Mouse (Mus musculus) embryo, embryonic 10.5 days (tissue): ENCODE measurements around the gene Ube2n.

Experiments used
- DNase-seq: peaks from one replicate; pipeline ENCODE4 v3.0.0-alpha.2; 2015; ENCODE audit warnings: low spot score

Ube2n gene

DNA sequence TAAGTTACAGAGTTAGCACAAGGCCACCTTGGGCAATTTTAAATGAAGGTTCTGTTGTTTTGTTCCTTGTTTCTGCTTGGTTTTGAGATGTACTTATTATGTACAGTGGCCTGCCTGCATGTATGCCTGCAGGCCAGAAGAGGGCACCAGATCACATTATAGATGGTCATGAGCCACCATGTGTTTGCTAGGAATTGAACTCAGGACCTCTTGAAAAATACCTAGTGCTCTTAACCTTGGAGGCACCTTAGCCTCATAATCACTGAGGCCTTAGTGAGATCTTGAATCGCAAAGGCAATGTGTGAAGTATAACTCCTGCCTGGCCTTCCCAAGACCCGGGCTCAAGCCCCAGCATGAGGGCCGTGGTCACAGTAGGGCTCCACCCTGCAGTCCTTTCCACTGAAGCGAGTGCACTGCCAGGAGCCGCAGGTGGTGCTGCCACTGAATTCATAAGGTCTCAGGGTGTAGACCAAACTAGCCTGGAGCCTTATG, 42.4 kb downstream of the Ube2n start:
- peak; percentile 57 for DNase-seq

DNA sequence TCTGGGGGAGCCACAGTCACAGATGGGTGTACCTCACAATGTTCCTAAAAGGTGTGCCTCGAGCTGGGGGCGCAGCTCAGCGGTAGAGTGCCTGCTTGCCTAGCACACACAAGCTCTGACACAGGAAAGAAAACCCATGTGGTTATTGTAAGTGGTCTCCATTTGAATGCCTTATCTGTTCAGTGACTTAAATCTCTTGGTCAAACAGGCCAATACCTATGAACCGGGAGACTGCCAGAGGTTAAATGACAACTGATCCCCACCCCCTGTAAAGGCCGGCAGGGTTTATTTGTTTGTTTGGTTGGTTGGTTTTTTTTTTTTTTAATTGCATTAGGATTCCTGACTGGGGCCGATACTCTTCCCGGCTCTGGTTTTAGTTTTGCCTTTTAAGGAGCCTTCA, 44.5 kb downstream of the Ube2n start:
- DNase-seq, result no peak

DNA sequence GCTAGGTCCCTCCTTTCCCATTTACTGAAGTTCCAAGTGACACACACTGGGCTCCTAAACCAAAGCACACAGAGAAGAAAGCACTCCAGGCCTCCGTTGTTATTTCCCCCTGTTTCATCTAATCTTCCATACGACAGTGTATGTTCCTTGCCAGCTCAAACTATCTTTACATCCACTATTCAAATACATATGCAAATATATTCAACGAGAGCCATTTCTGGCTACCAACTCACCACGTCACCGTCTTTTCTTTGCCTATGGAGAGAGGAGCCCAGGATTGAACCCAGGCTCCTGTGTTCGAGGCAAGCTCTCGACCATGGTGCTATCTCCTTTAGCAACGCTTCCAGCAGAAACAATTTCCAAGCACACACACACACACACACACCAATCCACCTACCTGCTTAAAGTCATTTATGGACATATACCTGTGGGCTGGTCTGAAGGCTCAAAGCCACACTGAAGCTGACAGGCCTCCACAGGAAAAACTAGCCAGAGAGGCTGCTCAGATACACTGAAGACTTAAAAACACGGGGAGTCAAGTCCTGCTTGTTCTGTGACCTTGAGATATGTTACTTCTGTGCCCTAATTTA, 45.5 kb downstream of the Ube2n start:
- no peak for DNase-seq

DNA sequence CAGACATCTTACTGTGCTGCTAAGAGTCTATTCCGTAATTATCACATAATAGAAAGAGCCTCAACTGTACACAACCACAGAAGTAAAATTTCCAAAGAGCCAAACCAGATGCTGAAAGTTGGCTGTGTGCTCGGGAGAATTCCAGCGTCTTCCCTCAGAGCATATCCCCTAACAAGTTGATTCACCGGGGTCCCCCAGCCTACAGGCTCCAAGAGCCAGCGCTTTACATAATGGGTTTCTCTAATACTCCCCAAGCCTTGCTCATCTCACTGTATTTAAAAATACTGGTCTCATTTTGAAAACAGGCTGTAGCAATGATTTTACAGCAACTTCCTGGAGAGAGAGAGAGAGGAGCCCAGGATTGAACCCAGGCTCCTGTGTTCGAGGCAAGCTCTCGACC, 46.7 kb downstream of the Ube2n start:
- DNase-seq, result no peak

DNA sequence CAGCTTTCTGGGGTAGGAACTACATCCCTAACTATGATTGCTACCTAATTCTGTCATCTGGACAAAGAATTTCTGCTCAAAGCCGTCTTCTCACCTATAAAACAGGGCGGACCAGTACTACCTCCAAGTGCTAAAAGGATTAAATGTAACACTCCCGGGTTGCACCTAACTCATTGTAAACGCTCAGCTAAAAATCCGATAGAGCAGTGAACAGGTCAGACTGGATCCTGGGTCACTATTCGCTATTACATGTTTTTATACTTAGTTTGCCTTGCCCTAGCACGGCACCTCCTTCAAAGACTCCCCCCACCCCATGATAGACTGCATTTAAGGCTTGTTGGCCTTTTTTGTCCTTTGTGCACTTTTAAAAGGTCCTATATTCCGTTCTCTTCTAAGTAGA, 47.5 kb downstream of the Ube2n start:
- DNase-seq, result no peak

DNA sequence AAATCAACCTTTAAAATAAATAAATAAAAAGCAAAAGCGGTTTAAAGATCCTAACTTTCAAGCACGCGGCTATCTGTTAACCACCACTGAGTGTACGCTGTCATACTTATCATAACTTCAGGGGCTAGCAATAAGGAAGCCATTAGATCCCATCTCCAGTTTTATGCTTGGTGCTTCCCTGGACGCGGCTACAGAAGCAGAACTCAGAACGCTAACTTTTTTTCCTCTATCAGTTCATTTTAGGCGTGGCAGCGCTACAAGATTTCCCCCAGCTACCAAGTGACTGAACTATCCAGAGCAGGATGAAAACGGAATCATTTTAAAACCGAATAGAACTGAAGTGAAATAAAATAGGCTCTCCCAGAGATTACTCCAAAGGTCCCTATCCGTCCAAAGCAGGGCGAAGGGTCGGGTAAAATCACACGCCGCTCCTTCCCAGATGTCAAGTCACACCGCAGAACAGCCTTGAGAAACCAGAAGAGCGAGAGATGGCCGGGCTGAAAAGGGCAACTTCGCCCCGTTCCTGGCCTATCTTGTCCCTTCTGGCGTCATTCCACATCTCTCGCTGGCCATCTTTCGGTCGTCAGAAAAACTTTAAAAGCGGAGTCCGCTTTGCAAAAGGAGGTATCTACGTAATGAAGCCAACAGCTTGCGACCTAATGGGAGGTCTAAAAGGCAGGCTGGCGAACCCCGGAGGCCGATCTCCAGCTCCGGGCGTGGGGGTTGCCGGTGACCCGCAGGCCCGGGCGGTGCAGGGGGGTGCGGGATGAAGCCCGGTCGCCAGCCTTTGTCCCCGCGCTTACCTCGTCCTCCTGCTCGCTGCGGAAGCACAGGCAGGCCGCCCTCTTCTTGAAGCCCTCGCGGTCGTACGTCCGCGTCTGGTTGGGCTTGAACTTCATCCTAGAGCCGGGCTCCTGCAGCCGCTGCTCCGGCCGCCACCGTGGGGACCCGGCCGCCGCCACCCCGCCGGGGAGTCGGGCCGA, 48.2 kb downstream of the Ube2n start:
- DNase-seq, result peak; percentile 68

DNA sequence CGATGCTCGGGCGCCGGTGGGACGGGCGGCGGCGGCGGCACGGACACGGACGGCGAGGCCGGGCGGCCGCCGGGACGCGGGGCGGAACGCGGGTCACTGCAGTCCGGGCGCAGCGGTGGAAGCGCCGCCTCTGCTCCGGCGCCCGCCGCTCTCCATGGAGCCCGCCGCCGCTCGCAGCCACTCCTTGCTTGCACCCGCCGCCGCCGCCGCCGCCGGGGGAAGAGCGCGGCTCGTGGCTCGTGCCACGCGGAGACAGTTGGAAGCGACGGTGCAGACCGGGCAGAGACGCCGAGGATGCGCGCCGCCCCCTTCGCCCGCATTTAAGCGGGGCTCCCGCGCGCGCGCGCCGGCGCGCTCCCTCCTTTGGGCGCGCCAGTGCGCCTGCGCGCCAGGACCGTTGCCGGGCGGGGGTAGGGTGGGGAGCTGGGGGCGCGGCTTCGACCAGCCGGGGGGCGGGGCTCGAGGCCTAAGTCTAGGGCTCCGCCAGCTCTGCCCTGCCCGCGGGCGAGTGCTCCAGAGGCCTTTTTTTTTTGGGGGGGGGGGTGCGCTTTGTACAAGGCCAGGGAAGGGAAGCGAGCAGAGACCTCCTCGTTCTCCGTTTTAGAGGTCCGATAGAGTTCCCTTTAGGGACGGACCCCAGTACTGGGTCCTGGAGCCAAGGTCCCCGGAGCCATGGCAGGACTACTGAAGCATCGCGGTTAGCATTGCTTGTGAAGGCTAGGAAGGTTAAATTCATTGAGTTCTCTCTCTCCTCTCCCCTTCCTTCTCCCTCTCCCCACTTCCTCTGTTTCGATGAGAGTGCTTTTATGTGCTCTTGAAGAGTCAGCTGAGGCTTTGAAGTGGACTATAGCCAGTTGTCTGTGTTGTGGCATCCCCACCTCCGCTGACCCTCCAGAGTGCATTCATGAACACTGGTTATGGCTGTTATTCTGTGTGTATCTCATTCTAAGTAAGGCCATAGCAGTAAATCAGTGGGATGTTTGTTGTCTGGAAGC, 49.2 kb downstream of the Ube2n start, which contains the start of gene Nudt4:
Gene Nudt4, minus strand, starts transcription at position 296 of the 995 bp plus-strand sequence.
- peak; percentile 95 for DNase-seq

DNA sequence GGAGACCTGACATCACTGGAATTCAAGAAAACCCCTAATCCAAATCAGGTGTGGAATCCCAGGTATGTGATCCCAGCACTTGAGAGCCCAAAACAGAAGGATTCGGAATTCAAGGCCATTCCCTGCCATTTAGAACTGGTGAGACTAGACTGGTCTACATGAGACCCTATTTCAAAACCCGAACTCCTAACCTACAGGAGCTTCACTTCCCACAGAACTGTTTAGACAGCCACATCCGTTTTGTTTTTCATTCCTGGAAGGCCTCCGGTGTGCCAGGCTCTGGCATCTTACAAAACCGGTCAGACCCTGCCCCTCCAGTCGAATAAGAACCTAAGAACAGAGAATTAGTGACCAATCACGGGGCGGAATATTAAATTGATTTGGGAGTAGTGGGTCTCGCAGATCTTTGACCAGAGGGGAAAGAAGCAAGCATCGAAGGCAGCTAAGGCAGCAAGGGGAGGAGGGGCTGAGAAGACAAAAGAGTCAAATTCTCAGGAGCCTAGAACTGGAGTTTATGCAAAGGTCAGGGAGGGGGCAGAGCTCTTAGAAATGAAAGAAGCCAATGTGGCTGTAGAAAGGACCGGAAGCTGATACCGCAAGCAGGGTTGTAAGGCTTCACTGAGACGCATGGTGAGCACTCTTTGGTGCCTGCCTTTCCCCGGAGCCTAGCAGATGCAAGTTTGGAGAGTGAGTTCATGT, 50.4 kb downstream of the Ube2n start:
- DNase-seq, result peak; percentile 82

DNA sequence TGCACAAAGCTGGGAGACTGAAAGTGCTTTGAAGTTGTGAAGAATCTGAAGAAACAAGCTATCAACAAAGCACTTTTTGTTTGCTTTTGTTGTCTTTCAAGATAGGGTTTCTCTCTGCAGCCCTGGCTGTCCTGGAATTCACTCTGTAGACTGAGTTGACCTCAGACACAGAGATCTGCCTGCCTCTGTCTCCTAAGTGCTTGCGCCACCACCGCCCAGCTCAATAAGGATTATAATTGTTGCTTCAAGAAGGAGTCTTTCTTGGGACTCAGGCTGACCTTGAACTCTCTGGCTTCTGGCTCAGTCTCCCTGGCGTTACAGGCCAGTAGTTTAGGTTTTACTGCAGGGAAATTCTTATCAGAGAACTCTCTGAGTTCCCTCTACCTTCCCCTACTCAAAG, 51.8 kb downstream of the Ube2n start:
- no peak for DNase-seq

DNA sequence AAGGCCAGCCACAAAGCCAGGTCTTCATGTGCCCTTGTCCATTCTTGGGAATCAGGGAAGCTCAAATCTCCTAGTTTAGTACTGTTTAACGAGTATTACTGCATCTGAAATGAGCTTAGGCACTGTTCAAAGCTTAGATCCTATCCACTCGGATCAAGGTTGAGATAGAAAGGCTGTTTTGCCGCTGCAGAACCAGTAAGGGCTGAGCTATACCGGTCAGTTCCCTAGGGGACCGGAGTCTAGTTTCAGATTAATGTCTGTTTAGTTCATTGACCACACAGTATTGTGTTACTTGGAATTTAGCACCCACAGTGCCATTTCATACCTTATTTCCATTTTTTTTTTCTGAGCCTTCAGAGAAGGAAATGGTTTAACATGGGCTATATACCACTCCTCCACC, 52.6 kb downstream of the Ube2n start:
- peak; percentile 27 for DNase-seq

DNA sequence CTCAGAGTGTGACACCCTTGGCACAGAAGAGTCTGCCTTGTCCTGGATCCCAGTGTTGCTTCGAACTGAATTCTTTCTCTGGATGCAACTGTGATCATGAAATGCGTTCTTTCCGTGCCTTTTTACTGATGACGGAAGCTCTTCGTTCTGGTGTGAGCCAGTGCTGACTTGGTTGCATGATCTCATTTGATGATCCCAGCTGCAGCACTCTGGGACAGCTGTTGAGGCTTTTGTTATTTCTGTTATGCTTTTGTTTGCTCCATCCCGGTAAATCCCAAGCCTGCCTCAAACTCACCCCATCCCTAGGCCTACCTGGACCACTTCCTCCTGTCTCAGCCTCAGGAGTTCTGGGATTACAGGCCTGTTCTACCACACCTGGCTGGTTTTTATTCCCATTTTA, 53.1 kb downstream of the Ube2n start:
- no peak for DNase-seq

DNA sequence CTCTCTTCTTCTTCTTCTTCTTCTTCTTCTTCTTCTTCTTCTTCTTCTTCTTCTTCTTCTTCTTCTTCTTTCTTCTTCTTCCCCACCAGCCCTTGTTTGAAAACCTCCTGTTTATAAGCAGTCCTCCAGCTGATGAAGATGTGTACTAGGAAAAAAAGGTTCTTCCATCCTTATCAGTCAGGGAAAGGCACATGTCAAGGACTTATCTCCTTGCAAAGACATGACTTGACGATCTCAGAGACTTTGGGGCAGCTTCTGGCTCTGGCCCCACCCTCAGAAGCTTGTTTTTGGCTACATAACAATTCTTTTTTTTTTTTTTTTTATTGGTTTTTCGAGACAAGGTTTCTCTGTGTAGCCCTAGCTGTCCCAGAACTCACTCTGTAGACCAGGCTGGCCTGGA, 54.5 kb downstream of the Ube2n start:
- DNase-seq, result no peak

DNA sequence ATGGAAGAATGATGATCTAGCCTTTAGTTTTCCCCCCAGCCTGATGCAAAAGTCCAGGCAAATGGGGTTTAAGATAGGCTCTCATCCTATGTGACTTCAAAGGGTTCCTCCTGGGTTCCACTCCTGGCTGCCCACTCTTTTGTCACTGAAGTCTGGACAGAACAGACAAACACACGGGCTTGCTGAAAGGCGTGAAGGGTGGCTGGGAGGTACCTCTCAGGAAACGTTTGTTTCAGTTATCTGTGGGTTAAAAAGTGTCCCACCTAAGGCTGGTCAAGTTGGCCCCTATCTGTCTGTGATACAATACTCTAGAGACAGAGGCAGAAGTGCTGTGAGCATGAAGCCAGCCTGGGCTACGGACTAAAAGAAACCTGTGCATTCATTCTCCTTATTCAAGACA, 60.0 kb downstream of the Ube2n start:
- no peak for DNase-seq

DNA sequence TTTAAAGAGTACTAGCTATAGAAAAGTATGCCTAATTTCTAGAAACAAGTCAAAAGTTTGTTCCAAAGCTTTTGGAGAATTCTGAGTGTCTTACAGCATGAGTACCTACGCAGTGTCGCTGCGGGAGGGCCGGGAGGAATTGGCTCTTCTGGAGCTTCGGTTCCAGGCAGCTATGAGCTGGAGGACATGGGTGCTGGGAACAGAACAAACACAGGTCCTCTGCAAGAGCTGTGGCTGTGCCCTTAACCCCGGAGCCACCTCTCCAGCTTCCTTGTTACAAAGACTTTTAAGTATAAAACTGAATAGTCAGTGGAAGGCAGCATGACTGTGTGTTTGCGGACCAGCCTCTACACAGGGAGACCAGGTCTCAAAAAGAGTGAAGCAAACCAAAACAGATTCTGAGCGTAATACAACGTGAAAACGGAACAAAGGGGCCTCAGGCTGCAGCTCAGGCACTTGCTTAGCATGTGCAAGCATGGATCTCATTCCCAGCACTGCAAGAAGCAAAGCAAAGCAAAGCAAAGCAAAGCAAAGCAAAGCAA, 61.0 kb downstream of the Ube2n start:
- DNase-seq, result no peak

DNA sequence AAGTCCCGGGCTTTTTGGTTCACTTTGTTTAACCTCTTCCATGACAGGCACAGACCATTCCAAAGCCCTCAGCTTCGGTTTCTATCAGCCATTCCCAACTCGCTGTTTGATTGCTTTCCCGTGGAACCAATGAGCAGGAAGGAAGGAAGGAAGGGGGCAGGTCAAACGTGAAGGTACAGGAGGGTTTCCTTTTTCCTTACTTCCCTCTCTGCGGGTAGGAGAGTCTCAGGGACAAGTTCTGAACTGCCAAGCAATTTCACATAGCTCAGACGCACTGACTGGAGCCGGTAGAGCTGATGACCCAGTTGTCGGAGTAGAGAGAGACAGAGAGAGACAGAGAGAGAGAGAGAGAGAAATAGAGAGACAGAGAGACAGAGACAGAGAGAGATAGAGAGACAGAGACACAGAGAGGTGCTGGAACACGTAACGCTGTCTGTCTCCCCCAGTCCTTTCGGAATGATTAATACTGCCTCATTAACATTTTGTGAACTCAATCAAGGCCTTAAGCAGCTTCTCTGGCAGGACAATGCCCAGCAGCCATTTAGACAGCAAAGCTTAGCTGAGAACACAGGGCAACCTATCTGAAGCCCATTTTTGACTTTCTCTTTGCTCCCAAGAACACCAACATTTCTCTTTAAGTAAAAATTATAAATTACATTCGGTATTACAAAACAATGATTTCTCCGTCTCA, 62.1 kb downstream of the Ube2n start:
- DNase-seq, result peak; percentile 45

DNA sequence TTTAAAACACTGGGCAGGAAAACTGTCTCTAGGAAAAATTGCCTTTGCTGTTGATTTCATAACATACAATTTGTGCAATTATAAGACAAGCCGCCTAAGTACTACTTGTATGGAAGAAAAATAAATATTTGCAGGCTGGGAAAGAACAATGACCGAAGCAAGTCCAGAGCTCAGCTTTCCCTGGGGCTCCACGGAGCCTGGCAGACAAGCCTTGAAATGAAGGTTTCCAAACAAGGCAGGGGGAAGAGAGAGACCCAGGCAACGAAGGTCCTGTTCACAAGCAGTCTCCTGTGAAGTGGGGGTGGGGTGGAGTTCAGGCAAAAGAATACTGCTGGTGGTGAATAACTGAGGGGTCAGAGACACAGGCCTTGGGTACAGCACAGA, 62.6 kb downstream of the Ube2n start:
- DNase-seq, result peak; percentile 74

DNA sequence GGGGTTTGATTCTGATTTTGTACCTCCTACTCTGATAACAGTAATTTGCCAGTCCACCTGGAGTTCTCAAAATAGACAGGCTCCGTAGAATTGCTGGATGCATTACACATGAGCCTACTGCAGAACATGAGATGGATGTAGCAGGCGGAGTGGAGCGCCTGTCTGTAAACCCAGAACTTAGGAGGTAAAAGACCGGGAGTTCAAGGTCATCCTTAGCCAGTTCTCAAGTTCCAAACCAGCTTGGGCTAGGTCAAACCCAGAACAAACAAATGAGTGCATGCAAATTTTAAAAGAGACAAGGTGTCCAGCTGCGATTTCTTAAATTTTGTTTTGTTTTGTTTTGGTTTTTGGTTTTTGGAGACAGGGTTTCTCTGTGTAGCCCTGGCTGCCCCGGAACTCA, 70.6 kb downstream of the Ube2n start:
- DNase-seq, result no peak

DNA sequence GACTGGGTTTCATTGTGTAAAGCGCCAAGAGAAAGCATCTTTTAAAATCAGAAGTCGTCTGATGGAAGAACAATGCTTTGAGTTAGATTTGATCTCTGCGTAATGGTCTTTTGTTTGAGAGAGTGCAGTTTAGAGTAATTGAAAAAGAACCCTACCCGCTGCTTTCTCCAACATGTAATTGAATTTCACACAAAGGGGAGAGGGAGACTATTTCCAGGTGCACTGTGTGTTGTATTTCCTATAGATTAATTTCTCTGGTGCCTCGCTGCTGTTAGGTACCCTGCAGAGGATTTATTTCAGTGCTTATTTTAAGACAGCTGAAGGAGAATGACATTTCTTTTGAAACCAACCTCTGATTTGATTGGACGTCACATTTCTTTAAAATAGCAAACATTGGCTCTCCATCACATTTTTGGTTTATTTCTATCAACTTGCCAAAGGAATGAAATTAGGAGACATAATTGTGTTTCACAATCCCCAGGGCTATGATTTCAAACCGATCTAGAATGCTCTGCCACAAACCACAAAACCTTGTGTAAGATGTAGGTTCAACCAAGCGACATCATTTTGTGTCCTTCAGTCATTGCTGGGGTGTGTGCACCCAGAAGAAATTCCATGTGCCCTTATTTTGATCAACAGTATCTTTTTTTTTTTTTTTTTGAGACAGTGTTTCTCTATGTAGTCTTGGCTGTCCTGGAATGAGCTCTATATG, 72.7 kb downstream of the Ube2n start:
- DNase-seq, result no peak

DNA sequence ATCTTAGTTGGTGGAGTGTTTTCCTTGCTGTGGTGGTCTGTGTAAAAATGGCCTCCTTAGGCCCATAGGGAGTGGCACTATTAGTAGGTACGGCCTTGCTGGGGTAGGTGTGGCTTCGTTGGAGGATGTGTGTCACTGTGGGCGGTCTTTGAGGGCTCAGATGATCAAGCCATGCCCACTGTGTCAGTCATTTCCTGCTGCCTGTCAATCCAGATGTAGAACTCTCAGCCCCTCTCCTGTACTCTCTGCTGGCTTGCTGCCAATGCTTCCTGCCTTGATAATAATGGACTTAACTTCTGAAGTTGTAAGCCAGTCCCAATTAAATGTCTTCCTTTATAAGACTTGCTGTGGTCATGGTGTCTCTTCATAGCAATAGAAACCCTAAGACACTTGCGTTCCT, 74.3 kb downstream of the Ube2n start:
- DNase-seq, result no peak

DNA sequence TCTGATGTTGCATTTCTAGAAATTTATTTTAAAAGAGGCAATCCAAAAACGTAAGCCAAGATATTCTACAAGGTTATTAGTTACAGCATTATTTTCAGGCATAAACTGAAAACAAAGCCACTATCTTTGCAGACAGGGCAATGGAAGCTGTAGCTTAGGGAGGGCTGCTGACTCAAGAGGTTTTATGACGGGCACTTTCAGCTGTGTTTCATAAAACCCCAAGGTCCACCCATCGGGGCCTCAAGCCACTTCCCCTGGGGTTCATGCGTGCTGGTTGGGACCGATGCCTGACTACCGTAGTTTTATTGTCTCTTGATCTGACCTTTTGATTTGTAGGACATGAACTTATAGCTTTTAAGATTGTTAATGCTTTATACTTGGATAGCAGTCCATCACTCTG, 75.3 kb downstream of the Ube2n start:
- no peak for DNase-seq
